Mouse (Mus musculus): ENCODE results near the gene Sdhc. TPM values are rescaled to one million over a fixed set of nuclear protein-coding genes. Genes with fewer than 3 reads are reported as not detected.
A peak's percentile ranks its signal among the peaks of the same experiment; 100 is the strongest.

The Sdhc gene
- total and polyA plus RNA-seq, 2 experiments from 2014 or later: 754 to 891 TPM

GRCm38 (mm10) chr1:171105226-171105625 is 45.2 kb downstream of the Sdhc start:
- ATAC-seq (ENCODE audit: insufficient read depth, low read depth) (no peak), DNase-seq (ENCODE audit: low spot score) (no peak)
- no peak overlapping the region for H3K9ac ChIP-seq (replicated peaks; ENCODE audit: low read depth, low read length)
- H3K9me3 ChIP-seq (replicated peaks; ENCODE audit: control insufficient read depth, low read length): no peaks in the 10 kb centered on the region
- H3K4me2 ChIP-seq (ENCODE audit: low read depth, low read length): no peak overlapping the region
- no peaks in the 10 kb centered on the region for H3K36me3 ChIP-seq (replicated peaks; ENCODE audit: control insufficient read depth, insufficient read depth, low read length)
- no peaks in the 10 kb centered on the region for H3K4me1 ChIP-seq (ENCODE audit: control insufficient read depth, insufficient read depth)
- H3K4me3 ChIP-seq (ENCODE audit: low read depth, low read length): no peak overlapping the region
- WGBS: 78% methylated on average over 6 of the region's 6 CpGs
- H3K27me3 ChIP-seq (ENCODE audit: control insufficient read depth, insufficient read depth, low read length): no peaks in the 10 kb centered on the region
- TF ChIP-seq CTCF (IDR thresholded peaks at IDR 0.05; ENCODE audit: low read depth) (no peak), EP300 (IDR thresholded peaks at IDR 0.05; ENCODE audit: low read depth) (no peak)
- H3K27ac ChIP-seq (ENCODE audit: low read depth): no peak overlapping the region

GRCm38 (mm10) chr1:171103179-171103840 is 47.1 kb downstream of the Sdhc start:
- Histone ChIP-seq H3K27ac (ENCODE audit: low read depth) (no peak overlapping the region; the same call in 1 of the 2 replicates), H3K9ac (replicated peaks; ENCODE audit: low read depth, low read length) (no peak overlapping the region), H3K4me3 (ENCODE audit: low read depth, low read length) (peak overlapping the region; percentile 72), H3K27me3 (ENCODE audit: control insufficient read depth, insufficient read depth, low read length) (no peaks in the 10 kb centered on the region), H3K4me2 (ENCODE audit: low read depth, low read length) (peak overlapping the region; percentile 79), H3K9me3 (replicated peaks; ENCODE audit: control insufficient read depth, low read length) (no peaks in the 10 kb centered on the region), H3K4me1 (ENCODE audit: control insufficient read depth, insufficient read depth) (no peaks in the 10 kb centered on the region), H3K36me3 (replicated peaks; ENCODE audit: control insufficient read depth, insufficient read depth, low read length) (no peaks in the 10 kb centered on the region)
- TF ChIP-seq CTCF (IDR thresholded peaks at IDR 0.05; ENCODE audit: low read depth): no peak
- TF ChIP-seq EP300 (IDR thresholded peaks at IDR 0.05; ENCODE audit: low read depth): no peak
- WGBS: 14% methylated on average over 10 of the region's 10 CpGs
- ATAC-seq (ENCODE audit: insufficient read depth, low read depth): no peak
- DNase-seq (ENCODE audit: low spot score): no peak

- TF ChIP-seq EP300 (IDR thresholded peaks at IDR 0.05; ENCODE audit: low read depth): 0 out of 2 replicates have a peak, but pooled peaks have one; percentile 15
- TF ChIP-seq CTCF (IDR thresholded peaks at IDR 0.05; ENCODE audit: low read depth): no peak
- peak overlapping the region; percentile 72 for H3K4me3 ChIP-seq (ENCODE audit: low read depth, low read length)
- peak; percentile 71 for DNase-seq (ENCODE audit: low spot score)
- H3K9me3 ChIP-seq (replicated peaks; ENCODE audit: control insufficient read depth, low read length): no peaks in the 10 kb centered on the region
- peak overlapping the region; percentile 57 for H3K9ac ChIP-seq (replicated peaks; ENCODE audit: low read depth, low read length)
- no peaks in the 10 kb centered on the region for H3K4me1 ChIP-seq (ENCODE audit: control insufficient read depth, insufficient read depth)
- ATAC-seq (ENCODE audit: insufficient read depth, low read depth): peak; percentile 88
- under 1% methylated on average over 35 of the region's 35 CpGs for WGBS
- no peaks in the 10 kb centered on the region for H3K36me3 ChIP-seq (replicated peaks; ENCODE audit: control insufficient read depth, insufficient read depth, low read length)
- H3K4me2 ChIP-seq (ENCODE audit: low read depth, low read length): peak overlapping the region; percentile 79
- peak overlapping the region; percentile 70 for H3K27ac ChIP-seq (ENCODE audit: low read depth)
- no peaks in the 10 kb centered on the region for H3K27me3 ChIP-seq (ENCODE audit: control insufficient read depth, insufficient read depth, low read length)
These were observed 47.7 kb downstream of the Sdhc start for GRCm38 (mm10) chr1:171102547-171103177.

GRCm38 (mm10) chr1:171101733-171102546 is 48.5 kb downstream of the Sdhc start:
- H3K4me2 ChIP-seq (ENCODE audit: low read depth, low read length): peak overlapping the region; percentile 79
- ATAC-seq (ENCODE audit: insufficient read depth, low read depth) (peak; percentile 83), DNase-seq (ENCODE audit: low spot score) (peak; percentile 71)
- no peaks in the 10 kb centered on the region for H3K9me3 ChIP-seq (replicated peaks; ENCODE audit: control insufficient read depth, low read length)
- H3K4me1 ChIP-seq (ENCODE audit: control insufficient read depth, insufficient read depth): 0 out of 2 replicates have a peak, but pooled peaks cover under 1% of the 10 kb centered on the region
- TF ChIP-seq EP300 (IDR thresholded peaks at IDR 0.05; ENCODE audit: low read depth) (no peak), CTCF (IDR thresholded peaks at IDR 0.05; ENCODE audit: low read depth) (peak; percentile 25; the same call in 1 of the 2 replicates)
- peak overlapping the region; percentile 70 for H3K27ac ChIP-seq (ENCODE audit: low read depth)
- under 1% methylated on average over 40 of the region's 40 CpGs for WGBS
- no peaks in the 10 kb centered on the region for H3K27me3 ChIP-seq (ENCODE audit: control insufficient read depth, insufficient read depth, low read length)
- no peaks in the 10 kb centered on the region for H3K36me3 ChIP-seq (replicated peaks; ENCODE audit: control insufficient read depth, insufficient read depth, low read length)
- peak overlapping the region; percentile 72 for H3K4me3 ChIP-seq (ENCODE audit: low read depth, low read length)
- peak overlapping the region; percentile 57 for H3K9ac ChIP-seq (replicated peaks; ENCODE audit: low read depth, low read length)

GRCm38 (mm10) chr1:171101033-171101432 is 49.4 kb downstream of the Sdhc start:
- no peak for DNase-seq (ENCODE audit: low spot score)
- no peak overlapping the region for H3K4me2 ChIP-seq (ENCODE audit: low read depth, low read length)
- WGBS: 46% methylated on average over 2 of the region's 2 CpGs
- peaks cover 10% of the 10 kb centered on the region; the same call in 1 of the 2 replicates for H3K4me1 ChIP-seq (ENCODE audit: control insufficient read depth, insufficient read depth)
- TF ChIP-seq EP300 (IDR thresholded peaks at IDR 0.05; ENCODE audit: low read depth) (no peak), CTCF (IDR thresholded peaks at IDR 0.05; ENCODE audit: low read depth) (no peak)
- H3K36me3 ChIP-seq (replicated peaks; ENCODE audit: control insufficient read depth, insufficient read depth, low read length): no peaks in the 10 kb centered on the region
- H3K4me3 ChIP-seq (ENCODE audit: low read depth, low read length): no peak overlapping the region
- H3K9ac ChIP-seq (replicated peaks; ENCODE audit: low read depth, low read length): no peak overlapping the region
- no peak overlapping the region for H3K27ac ChIP-seq (ENCODE audit: low read depth)
- H3K9me3 ChIP-seq (replicated peaks; ENCODE audit: control insufficient read depth, low read length): no peaks in the 10 kb centered on the region
- H3K27me3 ChIP-seq (ENCODE audit: control insufficient read depth, insufficient read depth, low read length): no peaks in the 10 kb centered on the region
- ATAC-seq (ENCODE audit: insufficient read depth, low read depth): no peak

Data from heart, postnatal 0 days (tissue).